Mouse (Mus musculus) midbrain, embryonic 12.5 days (tissue): ENCODE measurements around the gene Bsn. TPM values are rescaled to one million over a fixed set of nuclear protein-coding genes. Genes with fewer than 3 reads are reported as not detected.

Experiments
- ATAC-seq: fragments of 200-750 bp; cut with Nextera tagmentation; 2 replicates; pipeline ENCODE4 v1.8.0; 2017; ENCODE audit warnings: low read depth, moderate TSS enrichment, moderate library complexity; ENCODE audit not compliant: low FRiP score
- H3K27ac ChIP-seq: fragments of 300-500 bp; sonication (generic); replicated peaks from 2 replicates; pipeline ENCODE4 v1.5.1; 2016; ENCODE audit warnings: mild to moderate bottlenecking
- H3K27me3 ChIP-seq: fragments of 300-500 bp; sonication (generic); 2 replicates; pipeline ENCODE4 v1.6.1; 2016; ENCODE audit warnings: mild to moderate bottlenecking
- H3K36me3 ChIP-seq: fragments of 300-500 bp; sonication (generic); 2 replicates; pipeline ENCODE4 v1.6.1; 2016
- H3K4me1 ChIP-seq: fragments of 300-500 bp; sonication (generic); 2 replicates; pipeline ENCODE4 v1.6.1; 2016
- H3K4me2 ChIP-seq: fragments of 300-500 bp; sonication (generic); replicated peaks from 2 replicates; pipeline ENCODE4 v1.6.1; 2016; ENCODE audit warnings: mild to moderate bottlenecking, moderate library complexity
- H3K4me3 ChIP-seq: fragments of 300-500 bp; sonication (generic); 2 replicates; pipeline ENCODE4 v1.5.1; 2016; ENCODE audit warnings: mild to moderate bottlenecking
- H3K9ac ChIP-seq: fragments of 300-500 bp; sonication (generic); replicated peaks from 2 replicates; pipeline ENCODE4 v1.6.1; 2016; ENCODE audit warnings: mild to moderate bottlenecking, moderate library complexity
- H3K9me3 ChIP-seq: fragments of 300-500 bp; sonication (generic); 2 replicates; pipeline ENCODE4 v1.6.1; 2016; ENCODE audit warnings: mild to moderate bottlenecking
- WGBS: fragments of 180-500 bp; shearing (Covaris S2); methylation state at CpG from one replicate; pipeline ENCODE4 v1.1.7; 2016; 5-methylcytosine and 5-hydroxymethylcytosine counted together
- polyA plus RNA-seq: library from polyadenylated mRNA; unstranded; fragments of >200 nt; fragmentation: Nextera tagmentation; extraction: Ambion mirVana; gene quantifications from 2 replicates; pipeline ENCODE4 v1.2.1, GENCODE M21; 2016

Gene Bsn
- polyA plus RNA-seq, result 4.4 and 5.0 TPM in 2 replicates

DNA sequence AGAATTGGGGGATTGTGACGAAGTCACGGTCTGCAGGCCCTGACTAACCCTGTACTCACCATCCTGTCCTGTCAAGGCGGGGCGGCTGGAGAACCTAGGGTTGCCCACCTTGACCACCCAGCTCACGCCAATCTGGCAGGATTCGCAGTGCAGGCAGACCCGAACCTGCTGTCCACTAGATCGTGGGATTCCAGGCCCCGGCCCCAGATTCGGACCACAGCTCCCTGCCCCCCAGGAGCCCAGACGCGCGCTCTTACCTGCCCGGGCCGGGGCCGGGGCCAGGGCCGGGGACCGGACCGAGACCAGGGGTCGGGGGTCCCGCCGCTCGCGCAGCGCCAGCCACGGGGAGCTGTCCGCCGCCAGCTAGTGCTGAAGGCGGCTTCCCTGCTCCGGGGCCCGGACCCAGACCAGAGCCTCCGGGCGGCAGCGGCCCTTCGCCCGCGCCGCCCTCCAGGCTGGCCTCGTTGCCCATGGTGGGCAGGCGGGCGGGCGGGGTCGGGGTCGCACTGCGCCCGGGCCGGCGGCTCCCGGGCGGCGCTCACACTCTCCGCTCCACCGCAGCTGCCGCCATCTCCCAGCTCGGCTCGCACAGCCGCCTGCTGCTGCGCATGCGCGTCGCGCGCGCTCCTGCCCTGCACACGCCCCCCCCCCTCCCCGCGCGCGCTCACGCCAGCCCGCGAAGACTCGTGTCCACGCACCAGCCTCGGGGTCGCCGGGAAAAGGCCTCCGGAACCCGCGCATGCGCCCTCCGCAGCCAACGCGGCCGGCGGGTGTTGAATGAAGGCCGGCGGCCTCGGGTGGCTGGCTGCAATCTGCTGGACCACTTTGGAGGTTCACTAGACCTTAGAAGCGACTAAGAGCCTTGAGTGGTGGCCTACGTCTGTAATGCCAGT, at the start of gene Bsn:
Bsn (minus strand) TSS at position 598 of the 893 bp plus-strand sequence.
- H3K9ac ChIP-seq, result peak within 1 kb of the TSS; percentile 93
- H3K27me3 ChIP-seq, result peaks cover 7% of the 10 kb centered on the region; the same call in 1 of the 2 replicates
- peaks cover 24% of the 10 kb centered on the region for H3K4me1 ChIP-seq
- peak; percentile 90 for ATAC-seq
- peak within 1 kb of the TSS; percentile 88 for H3K4me3 ChIP-seq
- H3K9me3 ChIP-seq, result no peaks in the 10 kb centered on the region
- 2% methylated on average over 90 of the region's 91 CpGs for WGBS
- peak within 1 kb of the TSS; percentile 83 for H3K4me2 ChIP-seq
- H3K27ac ChIP-seq, result peak within 1 kb of the TSS; percentile 81
- no peaks in the 10 kb centered on the region for H3K36me3 ChIP-seq

GRCm38 (mm10) chr9:108239951-108240350, 49.8 kb upstream of the Bsn start:
- Histone ChIP-seq H3K9me3 (no peaks in the 10 kb centered on the region), H3K27me3 (no peaks in the 10 kb centered on the region), H3K4me3 (no peak overlapping the region), H3K4me2 (no peak overlapping the region), H3K27ac (no peak overlapping the region), H3K4me1 (no peaks in the 10 kb centered on the region), H3K9ac (no peak overlapping the region), H3K36me3 (0 out of 2 replicates have a peak, but pooled peaks cover 2% of the 10 kb centered on the region)
- WGBS, result 83% methylated on average over 5 of the region's 5 CpGs
- ATAC-seq, result no peak

DNA sequence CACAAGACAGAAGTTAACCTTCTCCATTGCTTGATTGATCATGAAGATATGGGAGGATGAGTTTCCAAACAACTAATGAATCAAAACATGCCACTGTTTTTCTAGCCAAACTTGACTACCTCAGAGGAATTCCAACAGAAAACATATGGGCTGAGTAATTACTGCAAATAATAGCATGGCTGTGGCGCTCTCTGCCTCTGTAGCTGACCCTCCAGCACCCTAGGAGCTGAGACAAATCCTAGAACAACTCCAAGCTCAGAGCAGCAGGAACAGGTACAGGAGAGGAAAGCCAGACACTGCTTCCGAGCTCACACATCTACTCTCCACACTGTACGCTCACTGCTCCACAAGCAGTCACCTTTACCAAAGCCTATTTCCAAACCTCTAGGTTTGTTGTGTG, 48.6 kb upstream of the Bsn start:
- 79% methylated on average over 3 of the region's 3 CpGs for WGBS
- ATAC-seq, result no peak
- Histone ChIP-seq H3K4me1 (no peaks in the 10 kb centered on the region), H3K9me3 (no peaks in the 10 kb centered on the region), H3K4me3 (no peak overlapping the region), H3K27me3 (no peaks in the 10 kb centered on the region), H3K36me3 (peaks cover 10% of the 10 kb centered on the region; the same call in 1 of the 2 replicates), H3K27ac (no peak overlapping the region), H3K9ac (no peak overlapping the region), H3K4me2 (no peak overlapping the region)

GRCm38 (mm10) chr9:108238402-108238801, 48.2 kb upstream of the Bsn start:
- H3K27me3 ChIP-seq, result no peaks in the 10 kb centered on the region
- no peak overlapping the region for H3K4me3 ChIP-seq
- no peaks in the 10 kb centered on the region for H3K4me1 ChIP-seq
- H3K9me3 ChIP-seq, result no peaks in the 10 kb centered on the region
- no peak overlapping the region for H3K4me2 ChIP-seq
- no peak for ATAC-seq
- H3K36me3 ChIP-seq, result peaks cover 10% of the 10 kb centered on the region; the same call in 1 of the 2 replicates
- 85% methylated on average over 2 of the region's 2 CpGs for WGBS
- H3K9ac ChIP-seq, result no peak overlapping the region
- H3K27ac ChIP-seq, result no peak overlapping the region

DNA sequence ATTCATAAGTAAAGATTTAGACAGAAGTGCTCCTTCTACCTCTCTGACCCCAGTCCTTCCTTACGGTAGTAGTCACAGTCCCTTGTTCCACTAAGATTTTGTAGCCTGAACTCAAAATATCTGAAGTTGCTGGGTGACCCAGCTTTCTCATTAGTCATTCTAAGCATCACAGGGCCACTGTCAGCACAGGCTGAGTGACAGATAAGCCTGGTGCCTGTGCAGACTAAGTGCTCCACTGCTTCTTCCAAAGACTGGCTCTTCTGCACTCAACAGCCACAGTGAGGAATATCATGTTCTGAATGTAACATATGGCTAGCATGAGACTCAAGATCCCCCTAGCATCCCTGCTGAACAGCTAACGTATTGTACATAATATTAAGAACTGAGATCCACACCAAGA, 44.5 kb upstream of the Bsn start:
- WGBS, result 94% methylated on average over 2 of the region's 2 CpGs
- Histone ChIP-seq H3K4me3 (no peak overlapping the region), H3K27me3 (no peaks in the 10 kb centered on the region), H3K9ac (no peak overlapping the region), H3K36me3 (peaks cover 10% of the 10 kb centered on the region; the same call in 1 of the 2 replicates), H3K9me3 (no peaks in the 10 kb centered on the region), H3K4me1 (no peaks in the 10 kb centered on the region), H3K4me2 (no peak overlapping the region), H3K27ac (no peak overlapping the region)
- no peak for ATAC-seq

GRCm38 (mm10) chr9:108232908-108233307, 42.7 kb upstream of the Bsn start:
- no peak overlapping the region for H3K4me2 ChIP-seq
- no peak overlapping the region for H3K4me3 ChIP-seq
- H3K27ac ChIP-seq, result no peak overlapping the region
- H3K9ac ChIP-seq, result no peak overlapping the region
- H3K36me3 ChIP-seq, result peaks cover 16% of the 10 kb centered on the region
- no peaks in the 10 kb centered on the region for H3K27me3 ChIP-seq
- H3K4me1 ChIP-seq, result no peaks in the 10 kb centered on the region
- WGBS, result 93% methylated on average over 2 of the region's 2 CpGs
- H3K9me3 ChIP-seq, result no peaks in the 10 kb centered on the region
- no peak for ATAC-seq

GRCm38 (mm10) chr9:108227911-108228649, 37.9 kb upstream of the Bsn start:
- Histone ChIP-seq H3K9ac (no peak overlapping the region), H3K27me3 (no peaks in the 10 kb centered on the region), H3K4me1 (no peaks in the 10 kb centered on the region), H3K4me2 (no peak overlapping the region), H3K36me3 (peaks cover 9% of the 10 kb centered on the region; the same call in 1 of the 2 replicates), H3K9me3 (no peaks in the 10 kb centered on the region), H3K27ac (no peak overlapping the region), H3K4me3 (no peak overlapping the region)
- no peak for ATAC-seq
- WGBS, result 41% methylated on average over 2 of the region's 2 CpGs

DNA sequence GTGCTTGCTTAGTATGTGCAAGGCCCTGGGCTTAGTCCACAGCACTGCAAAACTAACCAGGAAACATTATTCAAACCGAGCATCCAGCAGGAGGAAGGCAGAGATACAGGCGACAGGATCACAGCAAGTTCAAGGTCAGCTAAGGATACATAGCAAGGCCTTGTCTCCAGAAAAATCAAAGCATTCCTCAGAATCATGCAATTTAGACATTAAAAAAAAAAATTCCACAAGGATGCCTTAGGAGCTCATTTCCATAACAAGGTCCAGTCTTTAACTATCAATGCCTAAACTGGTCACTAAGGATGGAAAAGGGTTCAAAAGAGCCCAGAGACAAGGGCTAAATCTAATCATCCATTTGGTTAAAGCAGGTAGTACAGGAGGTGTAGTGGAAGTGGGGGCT, 35.0 kb upstream of the Bsn start:
- Histone ChIP-seq H3K36me3 (peaks cover 9% of the 10 kb centered on the region; the same call in 1 of the 2 replicates), H3K4me2 (no peak overlapping the region), H3K9ac (no peak overlapping the region), H3K4me1 (no peaks in the 10 kb centered on the region), H3K27ac (no peak overlapping the region), H3K27me3 (no peaks in the 10 kb centered on the region), H3K9me3 (no peaks in the 10 kb centered on the region), H3K4me3 (no peak overlapping the region)
- 90% methylated on average over 2 of the region's 2 CpGs for WGBS
- no peak for ATAC-seq

DNA sequence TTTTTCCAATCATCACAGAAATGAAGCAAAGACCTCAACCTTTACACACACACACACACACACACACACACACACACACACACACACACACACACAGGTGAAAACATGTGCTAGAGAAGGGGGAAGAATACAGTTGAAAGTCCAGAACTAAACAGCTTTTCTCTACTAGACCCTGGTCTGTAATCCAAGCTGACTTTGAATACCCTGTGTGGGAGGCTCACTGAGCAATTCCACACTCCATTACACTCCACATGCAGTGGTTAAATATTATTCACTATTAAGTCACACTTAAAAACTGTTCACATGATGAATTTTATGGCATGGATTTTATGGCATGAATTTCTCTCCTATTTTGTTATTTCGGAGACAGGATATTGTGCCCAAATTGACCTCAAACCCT, 33.4 kb upstream of the Bsn start:
- Histone ChIP-seq H3K36me3 (peaks cover 9% of the 10 kb centered on the region; the same call in 1 of the 2 replicates), H3K4me3 (no peak overlapping the region), H3K9ac (no peak overlapping the region), H3K4me1 (no peaks in the 10 kb centered on the region), H3K4me2 (no peak overlapping the region), H3K27ac (no peak overlapping the region), H3K27me3 (no peaks in the 10 kb centered on the region), H3K9me3 (no peaks in the 10 kb centered on the region)
- WGBS, result 96% methylated on average over 1 of the region's 1 CpGs
- no peak for ATAC-seq

GRCm38 (mm10) chr9:108221566-108221965, 31.4 kb upstream of the Bsn start:
- no peak overlapping the region for H3K27ac ChIP-seq
- H3K36me3 ChIP-seq, result peaks cover 18% of the 10 kb centered on the region
- H3K27me3 ChIP-seq, result no peaks in the 10 kb centered on the region
- no peak overlapping the region for H3K4me3 ChIP-seq
- no peak for ATAC-seq
- 94% methylated on average over 3 of the region's 3 CpGs for WGBS
- no peaks in the 10 kb centered on the region for H3K4me1 ChIP-seq
- H3K9ac ChIP-seq, result no peak overlapping the region
- H3K9me3 ChIP-seq, result no peaks in the 10 kb centered on the region
- no peak overlapping the region for H3K4me2 ChIP-seq

DNA sequence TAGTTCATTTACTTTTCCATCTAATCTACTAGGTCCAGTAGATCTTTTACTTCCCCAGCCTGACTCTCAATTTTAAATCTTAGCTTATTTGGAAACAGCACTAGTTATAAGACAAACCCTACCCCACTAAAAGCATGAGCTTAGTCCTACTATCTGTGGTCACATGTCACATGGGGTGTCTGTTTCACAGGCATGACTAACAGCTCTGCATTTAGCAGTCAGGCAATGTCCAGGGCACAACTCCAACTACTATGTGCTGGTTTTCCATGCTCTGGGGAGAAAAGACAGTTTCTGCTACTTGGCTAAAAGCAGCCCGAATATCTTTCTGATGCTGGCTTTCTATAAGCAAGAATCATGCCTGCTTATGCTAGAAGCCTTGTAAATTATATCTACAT, 30.2 kb upstream of the Bsn start:
- H3K9me3 ChIP-seq, result no peaks in the 10 kb centered on the region
- H3K27me3 ChIP-seq, result no peaks in the 10 kb centered on the region
- no peak overlapping the region for H3K9ac ChIP-seq
- H3K36me3 ChIP-seq, result peaks cover 23% of the 10 kb centered on the region
- ATAC-seq, result no peak
- H3K27ac ChIP-seq, result no peak overlapping the region
- H3K4me3 ChIP-seq, result no peak overlapping the region
- no peak overlapping the region for H3K4me2 ChIP-seq
- no peaks in the 10 kb centered on the region for H3K4me1 ChIP-seq
- WGBS, result 92% methylated on average over 1 of the region's 1 CpGs

DNA sequence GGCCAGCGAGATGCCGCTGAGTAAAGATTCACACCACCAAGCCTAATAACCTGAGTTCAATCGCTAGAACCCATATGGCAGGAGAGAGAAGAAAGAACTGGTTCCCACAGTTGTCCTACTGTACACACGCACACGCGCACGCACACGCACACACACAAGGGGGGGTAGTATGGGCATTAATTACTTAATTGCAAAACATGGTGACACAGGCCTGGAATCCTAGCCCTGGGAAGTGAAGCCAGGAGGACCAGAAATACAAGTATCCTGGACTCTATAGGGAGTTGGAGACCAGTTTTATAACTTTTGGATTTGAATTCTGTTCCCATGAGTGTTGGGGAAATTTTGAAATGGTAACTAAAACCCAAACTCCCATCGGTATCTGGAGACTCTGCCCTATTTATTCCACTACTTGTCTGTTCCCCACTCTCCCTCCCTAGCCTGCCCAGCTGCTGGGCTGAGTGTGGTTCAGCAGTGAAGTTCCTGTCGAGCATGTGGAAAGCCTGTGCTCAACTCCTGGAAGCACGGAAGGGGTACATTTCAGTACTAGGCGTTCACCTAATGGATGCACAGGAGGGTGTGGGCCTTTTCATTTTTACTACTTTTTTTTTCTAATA, 29.7 kb upstream of the Bsn start:
- WGBS, result 89% methylated on average over 12 of the region's 12 CpGs
- no peak overlapping the region for H3K4me3 ChIP-seq
- H3K27ac ChIP-seq, result no peak overlapping the region
- H3K36me3 ChIP-seq, result peaks cover 23% of the 10 kb centered on the region
- H3K4me1 ChIP-seq, result no peaks in the 10 kb centered on the region
- no peak overlapping the region for H3K9ac ChIP-seq
- ATAC-seq, result no peak
- H3K9me3 ChIP-seq, result no peaks in the 10 kb centered on the region
- no peak overlapping the region for H3K4me2 ChIP-seq
- no peaks in the 10 kb centered on the region for H3K27me3 ChIP-seq
